Mouse (Mus musculus): ENCODE data around the gene AI593442.

Gene AI593442

DNA sequence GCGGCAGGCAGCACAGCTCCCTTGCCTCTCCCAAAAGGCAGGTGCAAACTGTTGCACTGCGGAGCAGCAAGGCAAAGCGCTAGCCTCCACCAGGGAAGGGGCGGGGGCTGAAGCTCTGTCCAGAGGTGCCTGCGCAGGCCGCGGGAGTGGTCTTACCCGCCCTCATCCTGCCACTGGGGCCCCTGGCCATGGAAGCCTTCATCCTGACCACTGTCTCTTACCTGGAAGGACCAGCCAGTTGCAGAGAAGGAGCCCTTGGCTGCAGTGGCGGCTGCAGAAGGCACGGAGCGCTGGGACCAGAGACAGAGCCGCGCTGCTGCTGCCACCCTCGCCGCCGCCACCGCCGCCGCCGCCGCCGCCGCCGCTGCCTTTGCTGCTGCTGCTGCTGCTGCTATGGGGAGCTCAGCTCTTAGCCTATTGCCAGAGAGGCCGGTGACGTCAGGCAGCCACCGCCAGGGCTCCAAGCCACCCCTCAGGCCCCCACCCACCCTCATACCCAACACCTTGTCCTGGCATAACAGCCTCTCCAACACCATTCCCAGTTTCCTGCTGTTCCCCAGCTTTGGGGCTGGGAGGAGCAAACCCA, at the start of gene AI593442:
TSS of gene AI593442 (minus strand) at position 419 of the 586 bp plus-strand sequence.
- DNase-seq (ENCODE audit: low spot score), result peak; percentile 67

DNA sequence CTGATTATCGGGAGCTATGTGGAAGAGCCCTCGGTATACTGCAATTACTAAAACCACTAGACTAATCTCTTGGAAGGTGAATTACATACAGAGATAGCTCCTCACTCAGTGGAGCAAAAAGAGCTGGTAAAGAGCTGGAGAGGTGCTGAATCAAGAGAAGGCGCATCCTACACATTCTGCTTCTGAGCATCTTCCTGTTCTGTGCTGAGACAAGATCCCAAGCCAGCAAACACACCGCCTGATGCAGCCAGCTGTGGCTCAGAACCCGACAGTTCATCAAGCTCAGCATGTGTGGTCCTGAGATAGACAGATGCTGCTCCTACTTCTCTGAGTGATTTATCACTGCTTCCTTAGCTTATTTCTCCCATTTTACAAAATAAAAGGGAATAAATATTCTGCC, 49.2 kb upstream of the AI593442 start:
- no peak for DNase-seq (ENCODE audit: low spot score)

- DNase-seq (ENCODE audit: low spot score), result no peak
Observed at GRCm38 (mm10) chr9:52722626-52723025, 43.0 kb upstream of the AI593442 start.

GRCm38 (mm10) chr9:52719562-52719961, 40.0 kb upstream of the AI593442 start:
- DNase-seq (ENCODE audit: low spot score), result no peak

GRCm38 (mm10) chr9:52680036-52680435, 456 bp upstream of the AI593442 start:
- no peak for DNase-seq (ENCODE audit: low spot score)

DNA sequence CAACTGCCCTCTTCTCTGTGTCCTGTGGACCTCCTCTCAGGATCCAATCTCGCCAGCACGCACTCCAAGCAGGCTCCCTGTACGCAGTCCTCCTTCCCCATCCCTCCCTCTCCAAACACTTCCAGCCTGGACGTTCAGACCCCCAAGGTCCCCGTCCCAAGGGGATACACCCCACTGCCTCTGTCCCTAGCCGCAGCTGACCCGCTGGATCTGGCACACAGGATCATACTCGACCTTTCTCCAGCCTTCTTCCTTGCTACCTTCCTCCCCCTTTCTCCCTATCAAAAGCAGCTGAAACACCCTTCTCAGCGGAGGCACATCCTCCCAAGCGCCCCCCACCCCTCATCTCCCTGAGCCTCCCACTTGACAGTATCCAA, 753 bp downstream of the AI593442 start:
- DNase-seq (ENCODE audit: low spot score), result no peak

DNA sequence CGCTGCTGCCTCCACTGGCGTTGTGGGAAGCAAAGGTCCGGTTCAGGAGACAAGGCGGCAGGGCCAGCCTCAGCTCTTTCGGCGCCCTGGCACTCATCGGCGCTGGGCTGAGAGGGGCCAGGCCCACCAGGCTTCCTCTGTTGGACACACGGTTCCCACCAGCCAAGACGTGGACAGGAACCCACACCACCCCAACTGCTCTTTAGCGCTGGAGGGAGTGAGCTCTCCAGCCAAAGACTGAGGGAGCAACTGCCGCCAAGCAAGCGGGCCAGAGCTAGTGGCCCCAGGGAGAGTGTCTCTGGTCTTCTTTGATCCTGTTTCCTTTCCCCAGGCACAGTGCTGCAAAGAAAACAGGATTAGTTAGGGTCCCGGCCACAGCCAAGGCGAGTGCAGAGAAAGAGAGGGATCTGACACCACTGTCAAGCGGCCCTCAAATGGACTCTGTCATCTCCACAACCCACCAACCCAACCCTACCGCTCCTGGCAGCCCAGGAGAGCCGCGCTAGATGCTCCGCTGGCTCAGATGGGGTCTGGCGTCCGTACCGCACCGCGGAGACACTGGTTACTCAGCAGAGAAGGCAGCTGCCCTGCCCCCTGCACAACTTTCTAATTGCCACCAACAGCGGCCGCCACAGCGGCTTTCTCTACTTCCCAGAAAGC, 1.3 kb downstream of the AI593442 start:
- DNase-seq (ENCODE audit: low spot score), result peak; percentile 37

DNA sequence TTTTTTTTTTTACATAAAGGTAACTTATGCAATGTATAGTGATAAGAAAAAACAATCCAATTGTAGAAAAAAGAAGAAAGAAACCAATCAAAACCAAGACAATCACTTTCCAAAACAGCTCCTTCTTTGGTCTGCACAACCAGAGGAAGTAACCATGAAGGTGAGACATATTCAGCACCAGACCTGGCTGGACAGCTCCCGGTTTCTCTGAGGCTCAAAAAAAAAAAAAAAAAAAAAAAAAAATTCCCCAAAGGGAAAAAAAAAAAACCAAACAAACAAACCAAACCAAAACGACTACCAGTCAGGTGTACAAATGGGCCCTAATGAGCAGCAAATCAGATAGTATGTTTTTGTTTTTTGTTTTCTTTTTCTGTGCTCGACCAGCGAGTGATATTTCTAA, 3.0 kb downstream of the AI593442 start:
- peak; percentile 61 for DNase-seq (ENCODE audit: low spot score)

DNA sequence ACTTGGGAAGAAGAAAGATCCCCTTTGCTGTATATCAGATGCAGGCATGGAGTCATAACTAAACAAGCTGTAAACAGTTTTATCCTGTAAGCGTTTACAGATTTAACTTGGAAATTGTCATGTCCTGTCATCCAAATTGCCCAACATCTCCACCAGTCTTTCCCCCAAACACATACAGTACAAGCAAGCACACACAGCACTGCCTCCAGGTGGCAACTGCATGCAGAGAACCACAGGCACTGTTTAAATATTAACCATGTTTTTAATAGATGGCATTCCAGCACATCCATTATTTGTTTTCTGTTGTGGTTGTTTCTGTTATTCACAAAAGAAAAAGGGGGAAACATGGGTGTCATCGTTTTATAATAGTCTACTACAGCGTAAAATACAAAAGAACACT, 3.6 kb downstream of the AI593442 start:
- DNase-seq (ENCODE audit: low spot score), result no peak

DNA sequence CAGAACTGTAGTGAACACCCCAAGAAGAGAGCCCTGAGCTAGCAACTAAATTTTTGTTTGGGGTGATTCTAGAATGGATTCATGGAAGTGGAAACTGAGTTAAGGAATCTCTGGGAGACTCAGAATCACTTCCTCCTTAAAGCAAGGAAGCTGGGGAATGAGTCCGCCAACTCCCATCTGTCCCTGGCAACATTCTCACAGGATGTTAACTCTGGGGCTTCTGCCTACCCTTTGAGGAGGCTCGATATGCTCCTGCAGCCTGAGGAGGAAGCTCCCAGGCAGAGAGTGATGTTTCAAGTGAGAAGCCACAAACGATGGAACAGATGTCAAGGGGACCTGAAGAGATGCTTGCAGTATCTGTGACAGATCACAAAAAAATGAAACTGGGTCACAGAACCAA, 18.2 kb downstream of the AI593442 start:
- no peak for DNase-seq (ENCODE audit: low spot score)

GRCm38 (mm10) chr9:52650341-52650951, 29.1 kb downstream of the AI593442 start:
- DNase-seq (ENCODE audit: low spot score), result no peak

DNA sequence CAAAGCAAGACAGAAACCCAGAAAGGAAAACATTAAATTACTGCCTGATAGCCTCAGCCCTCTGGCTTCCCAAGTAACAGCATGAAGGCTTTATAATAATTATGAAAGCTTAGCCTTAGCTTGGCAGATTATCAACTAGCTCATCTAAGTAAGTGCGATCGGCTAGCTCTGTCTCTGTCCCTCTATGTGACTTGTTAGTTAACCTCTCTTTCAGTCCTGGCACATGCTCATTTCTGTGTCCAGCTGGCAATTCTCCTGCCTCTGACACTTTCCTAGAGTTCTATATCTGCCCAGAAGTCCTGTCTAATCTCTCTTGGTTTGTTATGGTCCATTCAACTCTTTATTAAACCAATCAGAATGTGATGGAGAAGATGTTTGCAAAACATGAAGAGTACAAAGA, 34.3 kb downstream of the AI593442 start:
- no peak for DNase-seq (ENCODE audit: low spot score)

DNA sequence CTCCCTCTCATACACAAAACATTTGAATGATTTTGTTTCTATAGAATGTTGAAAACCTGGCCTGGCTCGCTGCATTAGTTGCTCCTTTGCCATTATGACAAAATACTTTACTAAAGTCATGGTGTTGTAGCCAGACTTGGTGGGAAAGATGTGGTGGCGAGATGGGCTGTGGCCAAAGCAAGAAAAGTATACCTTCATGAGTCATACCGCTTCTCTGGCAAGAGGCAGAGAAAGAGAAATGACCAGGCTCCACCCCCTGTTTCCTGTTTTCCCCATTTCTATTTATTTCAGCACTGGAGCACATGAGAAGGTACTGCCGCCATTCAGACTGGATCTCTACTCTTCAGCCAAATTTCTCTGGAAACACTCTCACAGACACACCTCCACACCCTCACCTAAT, 35.0 kb downstream of the AI593442 start:
- no peak for DNase-seq (ENCODE audit: low spot score)

DNA sequence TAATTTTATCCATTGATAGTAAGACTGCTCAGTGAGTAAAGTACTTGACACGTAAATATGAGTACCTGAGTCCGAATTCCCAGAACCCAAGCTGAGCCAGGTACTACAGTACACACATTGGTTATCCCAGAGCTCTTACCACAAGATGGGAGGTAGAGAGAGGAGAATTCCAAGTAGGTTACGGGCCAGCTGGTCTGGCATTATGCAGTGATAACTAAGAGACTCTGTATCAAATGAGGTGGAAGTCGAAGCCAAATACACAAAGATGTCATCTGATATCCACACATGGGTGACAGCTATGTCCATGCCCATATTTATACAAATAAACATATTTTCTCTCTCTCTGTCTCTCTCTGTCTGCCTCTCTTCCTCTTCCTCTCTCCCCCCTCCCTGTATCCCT, 35.4 kb downstream of the AI593442 start:
- DNase-seq (ENCODE audit: low spot score), result no peak

- peak; percentile 26 for DNase-seq (ENCODE audit: low spot score)
Observed at GRCm38 (mm10) chr9:52635991-52636390, 43.6 kb downstream of the AI593442 start.

DNA sequence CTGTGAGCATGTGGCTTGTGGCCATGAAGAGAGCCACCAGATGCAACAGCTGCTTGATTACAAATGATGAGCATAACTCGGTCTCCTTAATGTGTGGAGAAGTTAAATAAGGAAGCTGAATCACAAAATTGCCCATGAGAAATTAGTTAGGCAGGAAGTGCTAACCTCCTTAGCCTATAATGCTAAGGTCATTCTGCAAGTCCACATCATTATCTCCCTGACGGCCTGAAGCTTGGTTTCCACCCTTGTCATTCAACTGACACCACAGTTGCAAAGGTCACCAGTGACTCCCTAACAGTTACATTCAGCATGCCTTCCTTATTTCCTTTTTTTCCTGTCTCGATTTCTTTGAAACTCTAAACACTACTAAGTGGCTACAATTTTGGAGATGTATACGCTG, 55.7 kb downstream of the AI593442 start:
- no peak for DNase-seq (ENCODE audit: low spot score)

Data from embryo, embryonic 10.5 days (tissue).